Mouse (Mus musculus) gastrocnemius, adult 8-10 months (tissue): ENCODE data around the gene Ctnnbl1. TPM values are rescaled to one million over a fixed set of nuclear protein-coding genes. Genes with fewer than 3 reads are reported as not detected.

Source experiments
- DNase-seq, 2 experiments: peaks; one replicate each; pipeline ENCODE4 v3.0.0; 2022; ENCODE audit warnings: low spot score in 2 of 2
- total RNA-seq, 4 experiments: library from RNA; stranded (reverse); gene quantifications; 2 replicates each; pipeline ENCODE4 v1.2.4; 2022

The Ctnnbl1 gene
- total RNA-seq, 4 experiments from 2014 or later = 9.3 to 12.8 (median 11.1) TPM

DNA sequence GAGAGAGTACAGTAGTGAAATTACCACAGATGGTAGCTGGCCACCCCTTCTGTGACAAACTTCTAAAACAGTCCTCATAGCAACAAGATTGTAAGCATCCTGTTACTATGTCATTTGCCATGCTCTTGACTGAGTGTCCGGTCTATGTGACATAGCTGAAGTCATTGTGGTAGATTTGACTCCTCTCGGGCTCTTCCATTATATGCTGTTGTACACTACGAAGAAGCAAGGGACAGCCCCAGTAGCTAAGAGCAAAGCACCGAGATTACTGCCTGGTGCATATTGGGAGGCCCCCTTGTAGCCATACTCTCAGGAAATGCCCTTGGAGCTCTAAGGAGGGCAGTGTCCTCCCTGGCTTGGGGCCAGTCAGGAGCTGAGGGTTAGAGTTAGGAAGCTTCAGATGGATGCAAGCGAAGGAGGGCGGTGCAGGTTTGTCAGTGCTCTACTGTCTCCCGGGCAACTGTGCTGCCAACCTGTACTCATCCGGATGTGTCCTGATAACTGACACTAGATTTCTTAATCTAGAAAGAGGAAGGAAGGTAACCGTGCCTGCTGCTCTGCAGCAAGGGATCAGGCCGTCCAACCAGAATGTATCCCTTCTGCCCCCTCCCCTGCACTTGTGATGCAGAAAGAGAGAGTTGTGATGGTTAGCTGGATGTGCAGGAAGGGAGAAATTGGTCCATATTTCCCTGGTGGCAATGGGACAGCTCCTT is 55.8 kb downstream of the Ctnnbl1 start:
- no peak for DNase-seq

DNA sequence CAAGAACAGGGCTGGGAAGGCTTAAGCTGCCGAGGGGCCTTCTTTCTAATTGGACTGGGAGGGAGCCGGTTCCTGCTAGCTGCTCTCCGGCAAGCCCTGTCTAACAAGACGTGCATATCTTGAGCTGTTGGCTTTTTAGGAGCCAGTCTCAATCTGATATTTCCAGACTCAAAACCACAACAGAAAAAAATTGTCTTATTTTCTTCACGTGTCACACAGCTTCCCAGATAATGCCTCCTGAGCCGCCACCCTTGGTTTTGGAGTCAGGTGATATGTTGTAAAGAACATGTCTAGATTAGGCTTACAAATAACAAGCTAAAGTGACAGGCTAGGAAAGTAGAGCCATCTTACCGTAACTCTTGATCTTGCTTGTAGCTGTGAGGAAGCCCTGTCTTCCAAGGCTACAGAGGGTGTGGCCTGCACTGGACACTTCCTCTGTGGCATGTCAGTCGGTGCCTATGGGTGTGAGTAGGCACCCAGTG is 56.7 kb downstream of the Ctnnbl1 start:
- no peak for DNase-seq

DNA sequence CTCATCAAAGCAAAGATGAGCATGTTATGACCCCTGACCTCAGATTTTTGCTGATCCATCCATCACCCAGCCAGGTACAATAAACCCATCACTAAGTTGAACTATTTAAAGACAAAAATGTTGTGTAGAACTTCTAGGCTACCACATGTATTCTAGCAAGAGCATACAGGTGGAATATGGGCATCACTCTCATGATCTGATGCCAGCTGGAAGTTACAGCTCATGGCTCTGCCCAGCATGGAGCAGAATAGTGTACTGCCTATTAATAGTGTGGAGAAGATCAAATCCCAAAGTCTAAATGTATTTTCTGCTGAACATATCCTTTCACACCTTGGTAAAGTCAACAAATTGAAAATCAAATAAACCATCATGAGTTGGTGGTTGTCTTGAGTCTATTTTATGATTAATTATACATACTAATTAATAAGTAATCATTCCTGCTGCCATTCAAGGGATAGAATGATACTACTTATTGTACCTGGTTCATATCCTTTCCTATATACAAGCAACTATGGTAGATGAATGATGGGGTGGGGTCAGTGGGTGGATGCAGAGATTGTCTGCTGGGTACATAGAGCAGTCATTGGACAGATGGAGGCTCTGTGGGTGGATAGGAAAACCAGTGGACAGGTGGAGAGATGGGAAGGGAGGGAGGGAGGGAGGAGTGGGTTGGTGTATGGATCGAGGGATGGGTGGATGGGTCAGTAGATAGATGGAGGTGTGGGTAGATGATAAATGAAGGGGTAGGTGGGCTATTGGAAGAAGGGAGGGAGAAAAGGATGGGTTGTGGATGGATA is 58.6 kb downstream of the Ctnnbl1 start:
- DNase-seq = peak in 1 of 2 experiments; percentile 29

DNA sequence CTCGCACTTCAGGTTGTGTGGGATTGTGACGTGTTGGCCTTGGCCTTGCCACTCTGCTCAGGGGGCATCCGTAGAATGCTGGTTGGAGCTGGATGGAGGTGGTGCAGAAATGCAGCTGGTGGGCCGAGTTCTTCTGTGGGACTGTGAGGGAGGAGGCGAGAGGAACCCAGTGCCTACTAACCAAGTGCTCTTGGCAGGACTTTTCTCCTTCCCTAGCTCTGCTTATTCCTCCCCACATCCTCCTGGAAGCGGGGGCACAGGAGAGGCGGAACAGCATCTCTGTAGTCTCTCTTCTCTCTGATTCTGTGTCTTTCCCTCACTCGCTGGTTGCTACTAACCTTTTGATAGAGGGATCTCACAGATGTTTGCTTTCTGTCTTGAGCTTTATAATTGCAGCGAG is 62.3 kb downstream of the Ctnnbl1 start:
- no peak for DNase-seq

DNA sequence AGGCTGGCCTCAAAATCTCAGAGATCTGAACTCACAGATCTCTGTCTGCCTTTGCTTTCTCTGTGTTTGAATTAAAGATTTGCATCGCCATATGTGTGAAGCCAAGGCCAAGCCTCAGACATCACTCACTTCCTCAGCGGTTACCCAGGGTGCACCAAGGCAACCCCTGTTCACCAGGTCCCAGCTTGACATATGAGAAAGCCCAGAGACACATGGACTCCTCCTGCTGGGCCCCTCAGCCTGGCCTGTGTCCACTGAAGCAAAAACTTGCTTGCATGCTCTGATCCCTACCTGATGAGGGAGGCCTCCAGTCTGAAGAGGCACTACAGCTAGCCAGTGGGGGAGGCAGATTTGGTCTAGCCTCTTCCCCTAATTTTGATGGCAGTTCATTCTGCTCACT is 63.1 kb downstream of the Ctnnbl1 start:
- DNase-seq = no peak

DNA sequence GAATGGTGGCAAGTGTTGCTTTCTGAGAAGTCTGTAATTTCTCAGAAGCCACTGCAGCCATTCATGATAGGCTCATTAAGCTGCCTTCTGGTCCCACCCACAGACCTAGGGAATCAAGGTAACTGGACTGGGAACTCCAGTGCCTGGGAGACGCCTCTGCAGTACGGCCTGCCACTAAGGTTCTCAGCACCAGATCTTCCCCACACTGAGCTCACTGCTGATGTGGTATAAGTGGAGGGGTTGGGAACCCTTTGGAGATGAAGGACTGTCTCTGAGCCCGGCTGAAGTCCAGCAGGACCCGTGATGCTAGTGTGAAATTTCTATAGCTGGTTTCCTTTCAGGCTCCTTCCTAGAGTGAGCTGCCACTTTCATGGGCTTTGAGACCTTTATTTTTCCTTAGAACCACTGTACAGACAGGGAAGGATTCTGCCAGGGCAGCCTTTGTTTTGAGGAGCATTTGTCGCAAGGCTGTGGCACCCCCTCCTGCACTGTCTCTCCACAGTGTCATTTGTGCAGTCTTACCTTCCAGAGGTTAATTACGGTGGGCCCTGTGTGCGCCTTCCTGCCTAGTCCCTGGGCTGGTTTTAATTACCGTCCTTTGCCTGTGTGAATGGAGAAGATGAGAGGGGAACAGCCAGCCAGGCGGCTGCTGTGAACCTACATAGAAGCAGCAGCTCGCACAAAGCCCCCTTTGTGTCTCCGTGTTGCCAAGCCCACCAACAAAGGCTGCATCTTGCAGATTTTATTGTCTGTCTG is 63.7 kb downstream of the Ctnnbl1 start:
- no peak for DNase-seq

DNA sequence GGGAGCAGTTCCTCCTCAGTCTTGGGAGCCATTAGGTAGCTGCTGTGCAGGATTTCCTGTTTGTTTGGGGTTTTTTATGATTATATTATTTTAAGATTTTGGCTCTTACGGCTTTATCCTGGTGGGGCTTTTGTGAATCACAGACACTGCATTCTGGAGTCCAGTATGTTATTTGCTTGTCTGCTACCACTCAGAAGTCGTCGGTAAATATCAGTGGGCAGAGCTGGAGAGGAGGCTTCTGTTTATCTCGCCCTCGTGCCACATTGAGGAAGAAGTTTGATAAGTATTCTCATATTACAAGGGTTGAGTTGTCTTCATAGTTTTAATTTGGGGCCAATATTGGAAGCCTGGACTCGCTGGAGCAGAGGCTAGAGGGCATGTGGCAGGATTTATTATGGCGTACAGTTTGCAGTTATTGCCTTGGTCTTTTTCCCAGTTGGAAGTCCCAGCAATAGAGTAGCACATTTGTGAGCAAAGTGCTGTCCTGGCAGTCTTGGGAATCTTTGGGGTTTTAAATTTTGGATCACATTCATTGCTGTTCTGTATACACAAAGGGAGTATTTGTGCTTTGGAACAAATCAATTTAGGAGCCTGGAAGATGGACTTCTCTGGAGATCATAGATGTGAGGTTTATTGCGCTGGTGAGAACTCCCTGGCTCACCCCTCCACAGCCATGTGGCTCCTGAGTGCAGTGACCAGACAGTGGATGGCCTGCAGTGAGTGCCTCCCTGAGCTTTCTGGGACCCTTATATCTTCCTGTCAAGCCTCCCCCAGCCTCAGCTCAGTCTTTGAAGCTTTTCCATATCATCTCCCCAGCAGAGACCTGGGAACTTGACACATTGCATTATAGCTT is 64.5 kb downstream of the Ctnnbl1 start:
- no peak for DNase-seq

DNA sequence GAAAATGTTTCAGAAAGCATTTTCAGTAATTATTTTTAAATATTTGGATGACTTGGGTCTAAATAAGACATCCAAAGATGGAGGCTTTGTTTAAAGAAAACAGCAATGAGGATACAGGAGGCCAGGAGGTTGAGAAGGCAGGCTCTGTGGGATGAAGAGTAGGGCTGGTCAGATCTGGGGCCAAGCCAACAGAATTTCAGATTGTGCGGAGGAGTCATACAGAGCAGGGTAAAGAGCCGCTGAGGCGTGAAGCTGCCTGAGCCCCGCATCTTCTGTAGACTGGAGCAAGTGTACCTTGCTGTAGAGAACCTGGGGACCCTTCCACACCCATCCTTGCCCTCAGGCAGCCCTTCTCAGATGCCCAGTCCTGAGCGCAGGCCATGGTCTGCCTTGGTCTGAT is 65.5 kb downstream of the Ctnnbl1 start:
- DNase-seq = no peak

DNA sequence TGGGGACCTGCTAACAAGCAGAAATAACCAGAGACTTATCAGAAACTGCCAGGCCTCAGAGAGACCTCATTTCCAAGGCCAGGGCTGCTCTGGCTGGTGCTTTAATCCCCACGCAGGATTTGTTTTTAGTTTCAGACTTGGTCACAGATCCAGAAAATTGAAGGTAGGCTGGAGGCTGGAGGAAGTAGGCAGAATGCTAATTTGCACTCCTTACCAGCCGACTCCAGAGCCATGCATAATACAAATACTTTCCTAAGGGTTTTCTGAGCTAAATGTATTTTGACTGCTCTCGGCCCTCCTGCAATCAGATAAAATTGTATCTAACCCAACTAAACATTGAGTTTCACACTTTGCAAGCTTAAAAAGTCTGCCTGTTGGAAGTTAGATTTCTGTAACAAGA is 67.2 kb downstream of the Ctnnbl1 start:
- DNase-seq = no peak

DNA sequence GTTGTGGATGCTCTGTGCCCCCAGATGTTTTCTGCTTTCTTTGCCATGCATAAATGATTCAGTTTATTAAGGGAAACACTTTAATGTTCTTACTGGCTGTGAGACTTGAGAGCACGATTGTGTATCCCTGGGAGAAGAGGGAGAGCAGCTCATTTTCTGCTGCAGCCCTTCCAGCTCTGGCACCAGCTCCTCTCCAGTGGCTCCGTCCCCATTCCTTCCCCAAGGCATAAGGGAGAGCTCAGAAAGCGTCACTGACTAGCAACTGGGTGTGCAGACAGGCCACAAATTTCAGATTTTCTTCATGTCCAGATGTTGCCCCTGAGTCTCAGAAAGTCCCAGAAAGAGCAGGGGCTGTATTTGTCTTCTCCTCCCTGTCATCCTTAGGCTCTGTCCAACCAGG is 67.9 kb downstream of the Ctnnbl1 start:
- no peak for DNase-seq

DNA sequence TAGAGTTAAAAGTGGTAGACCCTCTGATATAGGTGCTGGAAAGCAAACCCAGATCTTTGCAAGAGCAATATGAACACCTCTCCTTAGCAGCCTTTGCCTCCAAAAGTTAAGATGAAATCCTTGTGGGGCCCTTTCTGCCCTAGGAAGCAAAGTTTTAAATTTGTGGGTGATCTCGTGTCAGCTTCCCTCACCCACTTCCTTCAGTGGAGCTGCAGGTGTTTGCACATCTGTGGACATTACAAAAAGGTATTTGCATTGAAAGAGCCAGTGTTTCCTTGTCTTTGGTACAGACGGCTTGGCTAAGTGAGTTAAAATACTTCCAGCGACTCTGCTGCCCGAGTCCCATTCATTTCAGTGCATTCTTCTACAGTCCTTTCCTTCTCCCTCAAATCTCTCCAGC is 69.9 kb downstream of the Ctnnbl1 start:
- DNase-seq = no peak

DNA sequence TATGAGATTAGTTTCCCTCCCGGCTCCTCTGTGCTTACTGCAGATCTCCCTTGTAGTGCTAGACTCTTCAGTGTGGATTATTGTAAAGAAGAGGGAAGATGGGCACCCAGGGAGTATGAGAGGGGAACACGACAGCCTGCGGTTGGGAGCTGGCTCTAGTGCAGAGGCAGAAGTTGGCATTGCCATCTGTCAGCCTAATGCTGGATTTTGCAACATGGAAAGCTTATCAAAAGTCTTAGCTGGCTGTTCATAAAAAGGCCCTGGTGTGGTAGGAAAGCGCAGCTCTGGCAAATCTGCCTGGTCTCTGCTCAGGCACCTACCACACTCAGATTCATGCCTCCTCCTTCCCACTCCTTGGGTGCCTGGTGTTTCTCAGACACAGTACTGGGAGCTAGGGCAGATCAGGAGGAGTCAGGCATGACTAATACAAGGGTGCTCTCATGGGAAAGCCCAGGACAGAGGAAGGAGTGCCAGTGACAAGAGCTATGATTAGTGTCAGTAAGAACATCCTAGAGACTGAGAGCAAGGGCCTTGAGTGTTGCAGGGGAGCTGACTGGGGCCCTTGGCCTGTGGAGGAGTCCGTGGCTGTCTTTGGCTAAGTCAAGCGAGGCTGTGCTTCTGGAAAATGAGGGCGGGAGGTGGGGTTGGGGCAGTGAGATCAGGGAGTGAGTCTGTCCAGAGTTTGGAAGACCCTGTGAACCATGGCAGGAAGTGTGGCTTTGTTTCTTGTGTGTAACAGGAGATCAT is 70.6 kb downstream of the Ctnnbl1 start:
- peak in 1 of 2 experiments; percentile 24 for DNase-seq

DNA sequence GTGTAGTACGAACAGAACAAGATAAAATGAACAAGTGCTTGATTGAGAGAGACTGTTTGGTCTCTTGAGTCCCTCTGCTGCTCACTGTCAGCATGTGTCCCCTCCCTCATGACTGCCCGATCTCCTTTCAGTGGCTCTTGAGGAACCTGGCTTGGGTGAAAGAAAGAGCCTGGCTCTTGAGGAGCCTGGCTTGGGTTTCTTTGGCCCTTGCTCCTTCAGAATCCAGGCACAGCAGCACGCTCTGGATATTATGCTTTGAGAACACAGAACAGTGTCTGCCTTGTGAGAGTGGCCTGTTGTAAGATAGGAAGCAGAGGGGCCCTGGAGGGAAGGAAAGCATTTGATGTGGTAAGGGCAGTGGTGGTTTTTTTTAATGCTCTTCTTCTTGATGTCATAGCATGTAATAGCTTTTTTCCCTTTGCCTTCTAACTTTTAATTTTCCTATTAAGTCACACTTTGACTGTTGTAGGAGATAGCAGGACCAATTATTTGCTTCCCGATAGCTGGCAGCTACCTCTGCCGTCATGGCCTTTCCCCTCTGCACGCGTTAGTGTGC is 71.2 kb downstream of the Ctnnbl1 start:
- DNase-seq = peak in 1 of 2 experiments; percentile 35

DNA sequence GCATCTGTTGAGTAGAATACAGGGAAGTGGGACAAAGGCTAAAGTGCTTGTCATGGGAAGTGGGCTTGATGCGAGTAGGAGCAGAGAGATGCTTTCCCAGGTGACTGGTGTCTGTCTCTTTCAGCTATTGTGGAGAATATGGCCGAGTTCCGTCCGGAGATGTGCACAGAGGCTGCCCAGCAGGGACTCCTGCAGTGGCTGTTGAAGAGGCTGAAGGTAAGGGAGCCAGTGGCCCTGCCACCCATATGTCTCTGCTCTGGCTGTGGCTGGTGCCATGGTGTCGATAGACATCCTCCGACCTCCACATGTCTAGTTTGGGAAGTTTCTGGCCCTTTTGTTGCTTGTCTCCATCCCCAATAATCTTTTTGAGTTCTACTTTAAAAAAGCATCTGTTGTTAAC is 72.1 kb downstream of the Ctnnbl1 start:
- DNase-seq = no peak

DNA sequence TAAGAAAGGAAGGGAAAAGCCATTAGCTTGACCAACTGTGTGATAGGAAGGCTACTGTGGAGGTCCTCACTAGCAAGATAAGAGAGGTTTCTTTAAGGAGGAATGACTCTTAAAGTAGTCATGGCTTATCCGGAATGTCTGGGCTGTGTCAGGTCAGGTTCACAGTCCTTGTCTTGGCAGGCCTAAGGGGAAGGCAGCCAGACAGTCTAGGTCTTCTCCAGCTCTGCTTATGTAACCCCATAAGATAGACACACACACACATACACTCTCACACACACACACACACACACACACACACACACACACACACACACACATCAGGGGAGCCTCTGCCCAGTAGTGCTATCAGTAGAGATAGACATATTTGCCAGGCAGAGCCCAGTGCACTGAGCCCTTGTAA is 73.5 kb downstream of the Ctnnbl1 start:
- DNase-seq = peak in 1 of 2 experiments; percentile 49

DNA sequence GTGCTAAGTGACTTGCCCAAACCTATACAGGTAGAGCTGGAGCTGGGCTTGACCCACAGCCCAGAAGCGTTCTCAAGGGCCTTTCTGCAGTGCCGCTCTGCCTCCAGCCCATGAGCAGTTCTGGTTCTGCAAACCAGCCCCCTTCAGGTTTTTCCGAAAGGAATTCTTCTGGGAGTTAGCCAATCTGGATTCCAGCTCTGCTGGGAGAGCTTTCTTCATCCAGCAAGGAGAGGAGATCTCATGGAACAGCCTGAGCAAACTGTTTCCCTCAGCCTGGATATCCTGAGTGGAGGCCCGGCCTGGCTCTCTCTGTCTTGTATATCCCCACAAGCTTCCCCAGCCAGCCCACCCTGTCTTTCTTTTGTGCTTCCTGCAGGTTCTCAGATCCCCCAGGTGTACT is 75.9 kb downstream of the Ctnnbl1 start:
- no peak for DNase-seq

DNA sequence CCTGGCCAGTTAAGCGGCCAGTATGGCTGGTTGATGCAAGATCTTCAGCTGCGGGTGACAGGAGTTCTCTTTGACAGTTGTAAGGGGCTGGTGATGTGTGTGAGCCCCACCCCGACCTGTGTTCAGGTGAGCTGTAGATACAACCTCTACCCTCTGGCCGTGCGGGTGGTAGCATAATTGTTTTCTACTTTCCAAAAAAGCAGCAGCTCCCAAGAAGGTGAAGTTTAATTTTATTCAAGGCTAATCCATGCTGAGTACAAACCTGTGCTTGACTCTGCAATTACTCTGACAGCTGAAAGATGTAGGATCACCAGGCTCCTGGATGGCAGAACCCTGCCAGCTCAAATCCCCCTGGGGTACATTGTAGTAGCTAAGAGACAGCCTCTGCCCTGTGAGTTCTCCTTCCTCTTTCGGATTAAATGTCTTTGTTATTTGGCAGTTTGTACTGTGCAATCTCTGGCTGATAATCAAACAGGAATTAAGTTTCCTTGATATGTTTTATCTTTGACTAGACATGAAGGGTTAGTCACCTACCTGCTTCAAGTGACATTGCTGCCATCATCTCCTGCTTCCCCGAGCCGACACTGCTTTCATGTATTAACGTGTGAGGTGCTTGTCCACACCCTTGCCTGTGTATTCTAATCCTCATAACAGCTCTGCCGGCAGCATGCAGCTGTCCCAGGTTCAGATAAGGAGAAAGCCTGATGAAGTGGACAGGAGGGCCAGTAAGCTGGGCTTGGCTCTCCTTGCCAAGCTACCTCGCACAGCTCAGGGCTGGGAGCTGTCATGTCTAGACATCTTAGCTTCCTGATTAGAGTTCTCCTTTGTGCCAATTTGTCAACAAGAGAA is 77.1 kb downstream of the Ctnnbl1 start:
- no peak for DNase-seq

DNA sequence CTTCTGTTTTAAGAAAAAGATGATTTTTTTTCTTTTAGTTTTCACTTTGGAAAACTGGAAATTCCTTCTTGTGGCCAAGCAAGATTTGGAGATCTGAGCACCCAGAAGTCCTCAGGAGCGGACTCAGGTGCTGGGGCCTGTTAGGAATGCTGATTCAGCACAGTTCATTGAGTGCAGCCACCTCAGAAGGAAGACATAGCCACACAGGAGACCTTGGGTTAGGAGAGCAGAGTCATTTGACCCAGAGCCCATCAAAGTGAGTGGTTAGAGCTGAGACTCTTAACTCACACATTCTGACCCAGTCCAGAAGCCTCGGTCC is 77.7 kb downstream of the Ctnnbl1 start:
- no peak for DNase-seq

DNA sequence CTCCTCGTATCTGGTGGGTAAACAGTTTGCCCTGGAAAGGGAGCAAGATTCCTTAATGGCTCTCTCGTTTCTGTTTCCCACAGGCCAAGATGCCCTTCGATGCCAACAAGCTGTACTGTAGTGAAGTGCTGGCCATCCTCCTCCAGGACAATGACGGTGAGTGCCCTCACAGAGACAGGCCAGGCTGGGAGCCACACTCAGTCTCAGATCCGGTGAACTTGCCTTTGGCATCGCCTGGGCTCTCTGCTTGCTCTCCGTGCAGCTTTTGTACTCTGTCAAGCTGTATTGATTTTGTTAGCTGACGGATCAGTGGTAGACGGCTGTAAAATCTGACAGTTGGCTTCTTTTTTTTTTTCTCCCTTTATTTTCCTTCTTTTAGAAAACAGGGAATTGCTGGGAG is 80.5 kb downstream of the Ctnnbl1 start:
- no peak for DNase-seq
